Mouse (Mus musculus): ENCODE results near the gene Sgk1.

- TF ChIP-seq CTCF (IDR thresholded peaks at IDR 0.05) (no peak), EP300 (IDR thresholded peaks at IDR 0.05) (no peak)
These were observed at the start of gene Sgk1 for GRCm38 (mm10) chr10:21882184-21883081.

Data from lung, postnatal 0 days (tissue).